Mouse (Mus musculus) C2C12 (cell line): Measurements from ENCODE around the gene Gm29609. TPM values are rescaled to one million over a fixed set of nuclear protein-coding genes. Genes with fewer than 3 reads are reported as not detected.

ENCODE experiments used
- H3K27me3 ChIP-seq: one replicate; pipeline ENCODE4 v1.6.1; 2011; ENCODE audit not compliant: control insufficient read depth, insufficient read depth, insufficient read length
- H3K36me3 ChIP-seq: one replicate; pipeline ENCODE4 v1.6.1; 2011; ENCODE audit not compliant: control insufficient read depth, insufficient read depth
- H3K4me3 ChIP-seq: one replicate; pipeline ENCODE4 v1.5.1; 2011; ENCODE audit warnings: mild to moderate bottlenecking, control low read depth; ENCODE audit not compliant: poor library complexity, insufficient read depth, severe bottlenecking
- H3K79me2 ChIP-seq: one replicate; pipeline ENCODE4 v1.6.1; 2011; ENCODE audit not compliant: control insufficient read depth, insufficient read depth
- H3K79me3 ChIP-seq: one replicate; pipeline ENCODE4 v1.6.1; 2011; ENCODE audit warnings: low read depth, control low read depth
- H3ac ChIP-seq: one replicate; pipeline ENCODE3; 2011; ENCODE audit warnings: low read depth; ENCODE audit not compliant: control insufficient read depth, insufficient read length
- CEBPB ChIP-seq: IDR thresholded peaks from one replicate; pipeline ENCODE4 v1.6.1; 2011; ENCODE audit warnings: low read depth, mild to moderate bottlenecking, control low read depth, moderate library complexity
- CTCF ChIP-seq: IDR thresholded peaks from one replicate; pipeline ENCODE4 v1.5.1; 2011; ENCODE audit not compliant: control insufficient read depth, insufficient read depth, insufficient read length
- FOSL1 ChIP-seq: IDR thresholded peaks from one replicate; pipeline ENCODE4 v1.8.0; 2011; ENCODE audit warnings: mild to moderate bottlenecking, low read length; ENCODE audit not compliant: poor library complexity, insufficient read depth, severe bottlenecking
- MAX ChIP-seq: IDR thresholded peaks from one replicate; pipeline ENCODE4 v1.6.1; 2011; ENCODE audit warnings: mild to moderate bottlenecking, control low read depth
- MYOD1 ChIP-seq: IDR thresholded peaks from one replicate; pipeline ENCODE4 v1.6.1; 2011; ENCODE audit warnings: low read depth; ENCODE audit not compliant: control insufficient read depth, insufficient read length
- MYOG ChIP-seq: IDR thresholded peaks from one replicate; pipeline ENCODE4 v1.6.1; 2011; ENCODE audit not compliant: control insufficient read depth, insufficient read length; ENCODE audit errors: extremely low read depth
- USF1 ChIP-seq: IDR thresholded peaks from one replicate; pipeline ENCODE4 v1.6.1; 2011; ENCODE audit warnings: low read depth, mild to moderate bottlenecking, control low read depth, moderate library complexity
- polyA plus RNA-seq: library from polyadenylated mRNA; unstranded; fragments of >200 nt; fragmentation: generic; extraction: Trizol; gene quantifications from one replicate; pipeline ENCODE4 v1.2.1, GENCODE M21; 2012; ENCODE audit warnings: missing spikeins

Gene Gm29609
- polyA plus RNA-seq, 1 experiment: 2.9 TPM

DNA sequence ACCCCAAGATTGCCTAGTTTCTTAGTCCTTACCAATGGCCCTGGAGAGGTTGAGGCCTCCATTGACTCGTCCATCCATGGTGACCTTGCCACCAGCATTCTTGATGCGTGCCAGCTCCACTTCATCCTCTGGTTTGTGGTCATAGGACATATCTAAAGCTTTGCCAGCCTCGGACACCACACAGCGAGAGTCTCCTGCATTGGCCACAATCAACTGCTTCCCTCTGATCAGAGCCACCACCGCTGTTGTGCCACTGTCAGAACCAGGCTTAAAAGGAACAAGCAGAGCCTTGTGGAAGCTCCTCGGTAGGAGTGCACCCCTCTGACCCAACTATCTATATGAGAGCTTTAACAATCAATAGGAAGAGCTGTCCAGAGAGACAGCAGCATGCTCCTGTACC lies 24.7 kb upstream of the Gm29609 start:
- peaks cover 73% of the 10 kb centered on the region for H3K36me3 ChIP-seq
- TF ChIP-seq CEBPB: no peak
- no peak for TF ChIP-seq CTCF
- TF ChIP-seq MYOD1: no peak
- TF ChIP-seq MYOG: no peak
- no peak for TF ChIP-seq FOSL1
- no peak for TF ChIP-seq MAX
- TF ChIP-seq USF1: no peak
- no peaks in the 10 kb centered on the region for H3K27me3 ChIP-seq
- H3K79me2 ChIP-seq: peaks cover 45% of the 10 kb centered on the region
- H3K79me3 ChIP-seq: peaks cover 26% of the 10 kb centered on the region
- no peak overlapping the region for H3ac ChIP-seq
- no peak overlapping the region for H3K4me3 ChIP-seq

- TF ChIP-seq MYOD1 (no peak), USF1 (no peak), MYOG (no peak), FOSL1 (no peak), CTCF (no peak), MAX (no peak), CEBPB (no peak)
- H3K79me2 ChIP-seq: peaks cover 39% of the 10 kb centered on the region
- H3ac ChIP-seq: no peak overlapping the region
- H3K79me3 ChIP-seq: peaks cover 23% of the 10 kb centered on the region
- H3K27me3 ChIP-seq: no peaks in the 10 kb centered on the region
- no peak overlapping the region for H3K4me3 ChIP-seq
- H3K36me3 ChIP-seq: peaks cover 78% of the 10 kb centered on the region
Observed at GRCm38 (mm10) chr5:31203866-31204265, 24.2 kb upstream of the Gm29609 start.

GRCm38 (mm10) chr5:31202933-31203332 lies 23.2 kb upstream of the Gm29609 start:
- Histone ChIP-seq H3K79me2 (peaks cover 30% of the 10 kb centered on the region), H3K27me3 (no peaks in the 10 kb centered on the region), H3K4me3 (peak overlapping the region; percentile 33), H3K79me3 (peaks cover 16% of the 10 kb centered on the region), H3ac (no peak overlapping the region), H3K36me3 (peaks cover 80% of the 10 kb centered on the region)
- TF ChIP-seq FOSL1 (no peak), MYOG (no peak), CEBPB (no peak)

GRCm38 (mm10) chr5:31201742-31202590 lies 22.3 kb upstream of the Gm29609 start, which contains the start of gene Zfp513:
Zfp513 (minus strand) TSS chr5:31202303.
- no peak for TF ChIP-seq FOSL1
- TF ChIP-seq MAX: peak; percentile 20
- no peak for TF ChIP-seq CTCF
- TF ChIP-seq USF1: peak; percentile 42
- TF ChIP-seq MYOG: no peak
- no peak for TF ChIP-seq CEBPB
- TF ChIP-seq MYOD1: no peak
- peaks cover 20% of the 10 kb centered on the region for H3K79me2 ChIP-seq
- peaks cover 80% of the 10 kb centered on the region for H3K36me3 ChIP-seq
- H3K27me3 ChIP-seq: no peaks in the 10 kb centered on the region
- H3K79me3 ChIP-seq: peaks cover 9% of the 10 kb centered on the region
- H3ac ChIP-seq: peak within 1 kb of the TSS; percentile 69
- peak within 1 kb of the TSS; percentile 66 for H3K4me3 ChIP-seq

DNA sequence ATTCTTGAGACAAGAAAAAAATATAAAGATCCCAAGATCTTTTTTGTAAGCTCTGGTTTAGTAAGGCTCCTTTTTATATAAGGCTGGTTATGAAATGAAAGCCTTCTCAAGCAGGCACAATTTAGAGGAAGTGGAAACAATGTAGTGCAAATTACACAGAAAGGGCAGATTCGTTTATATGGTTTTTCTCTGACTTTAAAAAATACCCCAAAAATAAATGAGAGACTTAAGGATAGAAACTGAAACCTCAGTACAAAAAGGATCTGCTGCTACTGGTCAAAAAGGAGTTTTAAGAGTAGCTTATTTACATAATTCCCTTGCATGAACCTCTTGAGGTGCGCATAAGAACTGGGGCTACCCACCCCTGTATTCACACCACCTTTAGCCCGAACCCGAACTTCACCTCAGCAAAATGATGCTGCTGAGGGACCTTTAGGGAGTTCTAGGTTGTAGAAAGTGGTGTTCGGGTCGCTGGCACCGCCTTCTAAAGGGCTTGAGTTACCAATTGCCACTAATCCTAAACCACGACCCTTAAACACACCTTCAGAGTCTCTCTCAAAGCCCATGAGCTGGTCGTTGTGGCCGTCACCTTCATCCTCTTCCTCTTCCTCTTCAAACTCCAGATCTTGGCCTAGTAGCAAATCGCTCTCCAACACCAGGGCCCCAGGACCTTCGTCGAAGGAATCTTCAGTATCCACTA lies 21.5 kb upstream of the Gm29609 start:
- peaks cover 19% of the 10 kb centered on the region for H3K79me2 ChIP-seq
- peaks cover 9% of the 10 kb centered on the region for H3K79me3 ChIP-seq
- peak overlapping the region; percentile 69 for H3ac ChIP-seq
- peak overlapping the region; percentile 66 for H3K4me3 ChIP-seq
- TF ChIP-seq CEBPB (no peak), FOSL1 (no peak), MAX (no peak), USF1 (no peak), CTCF (no peak), MYOD1 (no peak), MYOG (no peak)
- peaks cover 82% of the 10 kb centered on the region for H3K36me3 ChIP-seq
- no peaks in the 10 kb centered on the region for H3K27me3 ChIP-seq
